Mouse (Mus musculus) mature B cell (primary cell): ENCODE results near the gene Coq4.

Experiments
- in situ Hi-C: fragments of 300-500 bp; cut with MboI; formaldehyde crosslinking; loops from 2 replicates; pipeline ENCODE4 v1.14.3; 2019

Gene Coq4

DNA sequence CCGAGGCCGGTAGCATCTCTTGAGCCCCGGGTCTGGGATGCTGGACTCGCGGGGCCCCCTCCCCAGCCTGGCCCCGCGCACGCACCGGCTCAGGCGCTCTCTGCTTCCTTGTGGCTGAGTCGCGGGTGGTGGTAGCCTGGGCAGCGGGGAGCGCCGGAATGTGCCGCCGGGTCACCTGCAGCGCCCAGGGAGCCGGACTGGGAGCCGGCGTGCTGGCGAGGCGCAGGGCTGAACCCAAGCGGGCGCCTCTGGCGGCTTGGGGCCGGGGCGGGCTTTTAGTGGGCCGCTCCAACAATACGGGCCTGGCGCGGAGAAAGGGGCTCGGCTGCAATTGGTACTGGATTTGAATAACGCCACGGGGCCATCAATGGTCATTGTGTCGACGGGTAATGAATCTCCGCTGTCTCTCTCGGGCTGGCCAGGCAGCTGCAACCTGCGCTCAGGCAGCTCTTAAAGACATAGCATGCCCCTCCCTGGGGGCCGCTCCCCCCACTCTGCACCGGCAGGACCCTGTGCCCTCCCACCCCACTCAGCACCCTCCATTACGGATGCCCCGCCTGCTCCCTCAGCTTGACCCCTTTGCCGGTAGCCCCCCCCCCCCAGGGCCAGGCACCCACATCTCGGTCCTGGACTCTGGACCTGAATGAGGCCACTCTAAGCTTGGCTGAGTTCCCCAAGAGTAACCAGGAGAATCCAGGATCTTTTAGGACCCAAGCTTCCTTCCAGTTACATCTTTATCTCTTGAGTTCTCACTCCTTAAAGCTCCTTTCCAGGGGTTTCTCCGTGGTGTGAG, 59.0 kb downstream of the Coq4 start:
- in situ Hi-C loops, result no loop called here

DNA sequence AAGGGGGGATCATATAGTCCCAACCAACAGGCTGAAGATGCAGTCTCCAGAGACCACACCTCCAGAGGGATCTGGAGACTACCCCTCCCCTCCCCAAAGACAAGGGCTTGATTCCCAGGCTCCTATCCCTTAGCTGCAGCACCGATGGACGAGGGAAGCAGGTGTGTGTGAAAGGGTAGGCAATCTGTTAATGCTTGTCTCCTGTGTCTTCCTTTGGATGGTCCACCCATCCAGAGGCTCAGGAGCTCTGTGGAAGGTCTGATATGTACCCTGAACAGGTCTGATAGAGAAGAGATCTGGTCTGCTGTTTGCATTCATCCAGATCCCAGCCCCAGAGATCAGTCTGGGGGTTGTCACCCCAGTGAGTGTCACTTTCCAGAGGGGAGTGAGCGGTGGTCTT, 59.6 kb downstream of the Coq4 start:
- in situ Hi-C loops, result no loop called here
